Mouse (Mus musculus): ENCODE measurements at regions not wholly inside any gene's neighbourhood (a gene's known extent, or its start where the extent isn't known, plus 50 kb on each side); places are given as distances from the start of the nearest gene placed in this dataset.

DNA sequence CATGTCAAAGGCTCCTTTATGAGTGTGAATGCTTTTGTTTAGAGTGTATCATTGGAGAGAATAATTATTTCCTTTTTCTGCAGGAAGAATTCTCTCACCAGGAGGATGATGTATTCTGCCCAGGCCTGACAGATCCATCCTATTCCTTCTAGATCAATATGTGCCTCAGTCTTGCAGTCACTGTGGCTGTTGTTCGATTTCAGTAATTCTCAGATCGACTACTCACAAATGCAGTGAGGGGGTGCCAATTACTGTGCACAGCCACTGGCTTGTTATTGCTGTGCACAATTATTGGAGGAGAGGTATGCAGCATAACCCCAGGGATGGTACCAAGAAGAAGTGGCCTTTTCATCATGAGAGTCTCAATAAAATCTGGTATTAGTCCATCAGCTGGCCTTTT lies 689.2 kb downstream of the Hdgfl1 start:
- intact Hi-C loops (cut with DNase I): no loop called here
- Histone ChIP-seq H3K79me2 (replicated peaks; ENCODE audit: control insufficient read depth, insufficient read depth, low read length) (no peaks in the 10 kb centered on the region), H3K4me3 (no peak overlapping the region), H3K4me1 (ENCODE audit: control insufficient read depth, insufficient read depth, low read length) (no peaks in the 10 kb centered on the region), H3K9ac (ENCODE audit: low read depth, low read length) (no peak overlapping the region), H3K36me3 (ENCODE audit: control insufficient read depth, insufficient read depth, low read length) (no peaks in the 10 kb centered on the region), H3K27ac (no peak overlapping the region), H3K27me3 (ENCODE audit: control insufficient read depth, insufficient read depth, low read length) (no peaks in the 10 kb centered on the region)
- DNase-seq: no peak
- WGBS: 85% methylated on average over 2 of the region's 2 CpGs
- no peak for TF ChIP-seq EP300 (IDR thresholded peaks at IDR 0.05; ENCODE audit: insufficient read depth, low read depth, low read length)
- no peak for TF ChIP-seq POLR2A (IDR thresholded peaks at IDR 0.05; ENCODE audit: insufficient read depth, low read depth, low read length)
- no peak for TF ChIP-seq CTCF (IDR thresholded peaks at IDR 0.05)

- no peak for TF ChIP-seq CTCF (IDR thresholded peaks at IDR 0.05)
- no peak for TF ChIP-seq EP300 (IDR thresholded peaks at IDR 0.05; ENCODE audit: insufficient read depth, low read depth, low read length)
- TF ChIP-seq POLR2A (IDR thresholded peaks at IDR 0.05; ENCODE audit: insufficient read depth, low read depth, low read length): no peak
- no peaks in the 10 kb centered on the region for H3K4me1 ChIP-seq (ENCODE audit: control insufficient read depth, insufficient read depth, low read length)
- no peak overlapping the region for H3K27ac ChIP-seq
- no peak overlapping the region for H3K4me3 ChIP-seq
- WGBS: 61% methylated on average over 4 of the region's 4 CpGs
- no peaks in the 10 kb centered on the region for H3K27me3 ChIP-seq (ENCODE audit: control insufficient read depth, insufficient read depth, low read length)
- intact Hi-C loops (cut with DNase I): no loop called here
- H3K36me3 ChIP-seq (ENCODE audit: control insufficient read depth, insufficient read depth, low read length): no peaks in the 10 kb centered on the region
- no peak overlapping the region for H3K9ac ChIP-seq (ENCODE audit: low read depth, low read length)
- no peak for DNase-seq
- H3K79me2 ChIP-seq (replicated peaks; ENCODE audit: control insufficient read depth, insufficient read depth, low read length): no peaks in the 10 kb centered on the region
Observed at GRCm38 (mm10) chr13:26080302-26080701, 689.7 kb downstream of the Hdgfl1 start.

- TF ChIP-seq CTCF (IDR thresholded peaks at IDR 0.05): no peak
- no peak for TF ChIP-seq POLR2A (IDR thresholded peaks at IDR 0.05; ENCODE audit: insufficient read depth, low read depth, low read length)
- TF ChIP-seq EP300 (IDR thresholded peaks at IDR 0.05; ENCODE audit: insufficient read depth, low read depth, low read length): no peak
- WGBS: 91% methylated on average over 1 of the region's 1 CpGs
Observed at GRCm38 (mm10) chr13:26079362-26079761, 690.6 kb downstream of the Hdgfl1 start.

GRCm38 (mm10) chr13:26061322-26061721 lies 708.6 kb downstream of the Hdgfl1 start:
- Histone ChIP-seq H3K27ac (no peak overlapping the region), H3K36me3 (ENCODE audit: control insufficient read depth, insufficient read depth, low read length) (no peaks in the 10 kb centered on the region), H3K79me2 (replicated peaks; ENCODE audit: control insufficient read depth, insufficient read depth, low read length) (no peaks in the 10 kb centered on the region), H3K4me3 (no peak overlapping the region), H3K4me1 (ENCODE audit: control insufficient read depth, insufficient read depth, low read length) (no peaks in the 10 kb centered on the region), H3K27me3 (ENCODE audit: control insufficient read depth, insufficient read depth, low read length) (no peaks in the 10 kb centered on the region), H3K9ac (ENCODE audit: low read depth, low read length) (no peak overlapping the region)
- WGBS: 36% methylated on average over 2 of the region's 2 CpGs
- no peak for DNase-seq
- no peak for TF ChIP-seq POLR2A (IDR thresholded peaks at IDR 0.05; ENCODE audit: insufficient read depth, low read depth, low read length)
- no peak for TF ChIP-seq CTCF (IDR thresholded peaks at IDR 0.05)
- no peak for TF ChIP-seq EP300 (IDR thresholded peaks at IDR 0.05; ENCODE audit: insufficient read depth, low read depth, low read length)
- intact Hi-C loops (cut with DNase I): no loop called here

More at GRCm38 (mm10) chr13:26079362-26079761, 690.6 kb downstream of the Hdgfl1 start:
- no peak overlapping the region for H3K4me3 ChIP-seq
- no peak overlapping the region for H3K9ac ChIP-seq (ENCODE audit: low read depth, low read length)
- DNase-seq: no peak
- H3K4me1 ChIP-seq (ENCODE audit: control insufficient read depth, insufficient read depth, low read length): no peaks in the 10 kb centered on the region
- no peaks in the 10 kb centered on the region for H3K27me3 ChIP-seq (ENCODE audit: control insufficient read depth, insufficient read depth, low read length)
- no peaks in the 10 kb centered on the region for H3K36me3 ChIP-seq (ENCODE audit: control insufficient read depth, insufficient read depth, low read length)
- intact Hi-C loops (cut with DNase I): no loop called here
- H3K27ac ChIP-seq: no peak overlapping the region
- H3K79me2 ChIP-seq (replicated peaks; ENCODE audit: control insufficient read depth, insufficient read depth, low read length): no peaks in the 10 kb centered on the region

GRCm38 (mm10) chr13:26037699-26038098 lies 732.3 kb downstream of the Hdgfl1 start:
- DNase-seq: no peak
- H3K36me3 ChIP-seq (ENCODE audit: control insufficient read depth, insufficient read depth, low read length): no peaks in the 10 kb centered on the region
- H3K9ac ChIP-seq (ENCODE audit: low read depth, low read length): no peak overlapping the region
- no peak overlapping the region for H3K27ac ChIP-seq
- H3K4me1 ChIP-seq (ENCODE audit: control insufficient read depth, insufficient read depth, low read length): no peaks in the 10 kb centered on the region
- H3K27me3 ChIP-seq (ENCODE audit: control insufficient read depth, insufficient read depth, low read length): no peaks in the 10 kb centered on the region
- H3K79me2 ChIP-seq (replicated peaks; ENCODE audit: control insufficient read depth, insufficient read depth, low read length): no peaks in the 10 kb centered on the region
- TF ChIP-seq POLR2A (IDR thresholded peaks at IDR 0.05; ENCODE audit: insufficient read depth, low read depth, low read length) (no peak), CTCF (IDR thresholded peaks at IDR 0.05) (no peak), EP300 (IDR thresholded peaks at IDR 0.05; ENCODE audit: insufficient read depth, low read depth, low read length) (no peak)
- intact Hi-C loops (cut with DNase I): no loop called here
- H3K4me3 ChIP-seq: no peak overlapping the region

GRCm38 (mm10) chr13:26026386-26026785 lies 743.6 kb downstream of the Hdgfl1 start:
- Histone ChIP-seq H3K4me1 (ENCODE audit: control insufficient read depth, insufficient read depth, low read length) (no peaks in the 10 kb centered on the region), H3K27me3 (ENCODE audit: control insufficient read depth, insufficient read depth, low read length) (no peaks in the 10 kb centered on the region), H3K27ac (no peak overlapping the region), H3K4me3 (no peak overlapping the region), H3K36me3 (ENCODE audit: control insufficient read depth, insufficient read depth, low read length) (no peaks in the 10 kb centered on the region), H3K79me2 (replicated peaks; ENCODE audit: control insufficient read depth, insufficient read depth, low read length) (no peaks in the 10 kb centered on the region), H3K9ac (ENCODE audit: low read depth, low read length) (no peak overlapping the region)
- intact Hi-C loops (cut with DNase I): no loop called here
- TF ChIP-seq POLR2A (IDR thresholded peaks at IDR 0.05; ENCODE audit: insufficient read depth, low read depth, low read length): no peak
- no peak for TF ChIP-seq EP300 (IDR thresholded peaks at IDR 0.05; ENCODE audit: insufficient read depth, low read depth, low read length)
- TF ChIP-seq CTCF (IDR thresholded peaks at IDR 0.05): no peak
- no peak for DNase-seq
- 85% methylated on average over 3 of the region's 3 CpGs for WGBS
